Mouse (Mus musculus) liver, embryonic 14.5 days (tissue): ENCODE data around the gene Zrsr2. TPM values are rescaled to one million over a fixed set of nuclear protein-coding genes. Genes with fewer than 3 reads are reported as not detected.
A peak's percentile ranks its signal among the peaks of the same experiment; 100 is the strongest.

Experiments
- ATAC-seq: fragments of 200-750 bp; cut with Nextera tagmentation; 2 replicates; pipeline ENCODE4 v1.8.0; 2017; ENCODE audit warnings: moderate number of reproducible peaks, mild to moderate bottlenecking, moderate library complexity; ENCODE audit not compliant: insufficient read depth
- DNase-seq, 3 experiments: peaks; one replicate each; pipeline ENCODE4 v3.0.0-alpha.2; 2012 to 2013; ENCODE audit warnings: low read depth in 3 of 3, low spot score in 3 of 3
- H3K27ac ChIP-seq: fragments of 300-500 bp; sonication (generic); 2 replicates; pipeline ENCODE4 v1.5.1; 2014; ENCODE audit warnings: moderate library complexity, mild to moderate bottlenecking, control low read depth, inconsistent platforms
- H3K27me3 ChIP-seq: fragments of 300-500 bp; sonication (generic); 2 replicates; pipeline ENCODE4 v1.6.1; 2014; ENCODE audit warnings: mild to moderate bottlenecking, low read length, moderate library complexity; ENCODE audit not compliant: control insufficient read depth, insufficient read depth
- H3K36me3 ChIP-seq: fragments of 300-500 bp; sonication (generic); replicated peaks from 2 replicates; pipeline ENCODE4 v1.6.1; 2014; ENCODE audit warnings: low read depth; ENCODE audit not compliant: control insufficient read depth, insufficient read depth
- H3K4me1 ChIP-seq, 2 experiments: fragments of 200-500 bp in 1 of 2; fragments of 300-500 bp in 1 of 2; sonication (generic) in 1 of 2; replicated peaks; 2 replicates each; pipeline ENCODE4 v1.6.1; 2012 to 2014; ENCODE audit warnings: antibody characterized with exemption in 1 of 2, inconsistent platforms in 1 of 2, low read length in 1 of 2; ENCODE audit not compliant: control insufficient read depth in 2 of 2, insufficient read depth in 2 of 2
- H3K4me2 ChIP-seq: fragments of 300-500 bp; sonication (generic); 2 replicates; pipeline ENCODE4 v1.6.1; 2014; ENCODE audit warnings: low read depth, mild to moderate bottlenecking, control low read depth, moderate library complexity
- H3K4me3 ChIP-seq, 2 experiments: fragments of 200-500 bp in 1 of 2; fragments of 300-500 bp in 1 of 2; sonication (generic) in 1 of 2; 2 replicates each; pipeline ENCODE4 v1.5.1; 2012 to 2014; ENCODE audit warnings: low read depth in 2 of 2, low read length in 2 of 2, mild to moderate bottlenecking in 2 of 2, control low read depth in 1 of 2, inconsistent platforms in 1 of 2, moderate library complexity in 1 of 2; ENCODE audit not compliant: insufficient read depth in 1 of 2
- H3K9ac ChIP-seq: fragments of 300-500 bp; sonication (generic); replicated peaks from 2 replicates; pipeline ENCODE4 v1.6.1; 2014; ENCODE audit warnings: mild to moderate bottlenecking, control low read depth, moderate library complexity
- H3K9me3 ChIP-seq: fragments of 300-500 bp; sonication (generic); 2 replicates; pipeline ENCODE4 v1.6.1; 2016; ENCODE audit warnings: low read length, mixed read lengths; ENCODE audit not compliant: control insufficient read depth
- CTCF ChIP-seq: IDR thresholded peaks from 2 replicates; pipeline ENCODE4 v1.5.1; 2016; ENCODE audit warnings: antibody characterized with exemption, low read depth, control low read depth
- EP300 ChIP-seq: IDR thresholded peaks from 2 replicates; pipeline ENCODE4 v1.6.1; 2016; ENCODE audit warnings: antibody characterized with exemption, low read depth
- WGBS: fragments of 180-500 bp; shearing (Covaris S2); extraction: QIAGEN DNeasy Blood & Tissue Kit; methylation state at CpG from one replicate; pipeline ENCODE4 v1.1.7; 2014; ENCODE audit not compliant: insufficient replicate concordance; 5-methylcytosine and 5-hydroxymethylcytosine counted together
- polyA plus RNA-seq, 2 experiments: library from polyadenylated mRNA; depleted of rRNA in 1 of 2; stranded (reverse) in 1 of 2; unstranded in 1 of 2; fragments of >200 nt; fragmentation: Nextera tagmentation in 1 of 2; extraction: Ambion mirVana in 1 of 2; gene quantifications; 2 replicates each; pipeline versions ENCODE4 v1.2.1 to v1.2.3; 2012 to 2014

Zrsr2 gene
- polyA plus RNA-seq, 2 experiments = 8.7 to 10.4 TPM

DNA sequence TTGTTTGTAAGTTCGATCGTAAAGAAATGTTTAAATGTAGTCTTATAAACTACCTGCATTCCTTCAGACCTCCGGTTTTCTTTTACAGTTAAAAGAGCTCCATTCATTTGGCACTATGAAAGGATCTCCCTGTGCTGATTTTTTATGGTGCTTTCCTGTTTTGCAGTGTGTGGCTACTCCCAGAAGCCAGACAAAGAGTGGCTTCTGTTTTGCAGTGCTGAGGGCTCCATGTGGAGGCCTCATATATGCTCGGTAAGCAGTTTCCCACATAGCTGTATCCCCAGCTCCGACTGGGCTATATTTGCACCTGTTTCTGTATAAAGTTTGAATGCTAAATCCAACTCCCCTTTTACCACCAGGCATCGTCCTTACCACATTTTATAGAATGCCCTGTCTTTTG is 23.7 kb upstream of the Zrsr2 start:
- no peaks in the 10 kb centered on the region for H3K27me3 ChIP-seq
- H3K4me3 ChIP-seq = no peak overlapping the region
- ATAC-seq = no peak
- no peaks in the 10 kb centered on the region for H3K4me1 ChIP-seq
- no peaks in the 10 kb centered on the region for H3K36me3 ChIP-seq
- H3K9me3 ChIP-seq = no peaks in the 10 kb centered on the region
- no peak for DNase-seq
- no peak overlapping the region for H3K27ac ChIP-seq
- H3K4me2 ChIP-seq = no peak overlapping the region
- H3K9ac ChIP-seq = no peak overlapping the region
- WGBS = 65% methylated on average over 6 of the region's 6 CpGs
- TF ChIP-seq EP300 (no peak), CTCF (no peak)

GRCm38 (mm10) chrX:163981500-163981899 is 23.0 kb upstream of the Zrsr2 start:
- no peak overlapping the region for H3K4me3 ChIP-seq
- WGBS = 36% methylated on average over 4 of the region's 4 CpGs
- no peak overlapping the region for H3K4me2 ChIP-seq
- H3K9ac ChIP-seq = no peak overlapping the region
- no peaks in the 10 kb centered on the region for H3K4me1 ChIP-seq
- no peaks in the 10 kb centered on the region for H3K36me3 ChIP-seq
- no peak overlapping the region for H3K27ac ChIP-seq
- no peak for ATAC-seq
- TF ChIP-seq CTCF (no peak; the same call in 1 of the 2 replicates), EP300 (no peak)
- H3K27me3 ChIP-seq = no peaks in the 10 kb centered on the region
- no peaks in the 10 kb centered on the region for H3K9me3 ChIP-seq
- DNase-seq = no peak

DNA sequence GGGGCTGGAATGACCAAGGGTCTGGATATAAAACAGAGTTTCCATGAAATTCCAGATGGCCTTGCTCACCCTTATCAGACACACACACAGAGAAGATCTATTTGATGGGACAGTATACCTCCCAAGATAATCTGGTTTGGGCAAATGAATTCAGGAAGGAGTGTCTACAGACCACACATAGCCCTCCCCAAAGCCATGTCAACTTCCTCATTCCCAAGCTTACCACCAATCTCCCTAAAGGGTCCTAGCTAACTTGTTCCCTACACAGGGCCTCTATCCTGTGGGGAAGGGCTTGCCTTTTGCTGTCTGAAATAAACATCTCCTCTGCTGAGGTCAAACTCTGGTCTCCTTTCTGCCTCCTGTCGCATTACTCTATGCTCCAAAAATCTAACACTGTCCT is 22.6 kb upstream of the Zrsr2 start:
- TF ChIP-seq CTCF = no peak
- no peak for TF ChIP-seq EP300
- no peaks in the 10 kb centered on the region for H3K36me3 ChIP-seq
- no peak overlapping the region for H3K4me2 ChIP-seq
- no peak overlapping the region for H3K4me3 ChIP-seq
- ATAC-seq = no peak
- H3K27ac ChIP-seq = no peak overlapping the region
- H3K9me3 ChIP-seq = no peaks in the 10 kb centered on the region
- 76% methylated on average over 1 of the region's 1 CpGs for WGBS
- no peaks in the 10 kb centered on the region for H3K27me3 ChIP-seq
- DNase-seq = no peak
- H3K4me1 ChIP-seq = no peaks in the 10 kb centered on the region
- H3K9ac ChIP-seq = no peak overlapping the region

- Histone ChIP-seq H3K4me3 (peak overlapping the region; percentile 83 to 92), H3K4me2 (peak overlapping the region; percentile 80), H3K36me3 (peaks cover 23% of the 10 kb centered on the region), H3K9me3 (no peaks in the 10 kb centered on the region), H3K9ac (peak overlapping the region; percentile 91), H3K27me3 (no peaks in the 10 kb centered on the region), H3K4me1 (0 out of 4 replicates have a peak, but pooled peaks cover 0 to 2% of the 10 kb centered on the region in 2 experiments), H3K27ac (peak overlapping the region; percentile 92)
- DNase-seq (peak; percentile 56 to 62 (median 59)), ATAC-seq (peak; percentile 93)
- WGBS = 15% methylated on average over 34 of the region's 67 CpGs
- TF ChIP-seq CTCF = no peak
- no peak for TF ChIP-seq EP300
These were observed 526 bp downstream of the Zrsr2 start for GRCm38 (mm10) chrX:163957803-163958466.

GRCm38 (mm10) chrX:163957381-163957780 is 1.1 kb downstream of the Zrsr2 start:
- Histone ChIP-seq H3K4me1 (0 out of 4 replicates have a peak, but pooled peaks cover 0 to 2% of the 10 kb centered on the region in 2 experiments), H3K4me3 (peak overlapping the region; percentile 70 to 83), H3K27ac (peak overlapping the region; percentile 92), H3K9ac (peak overlapping the region; percentile 91), H3K4me2 (peak overlapping the region; percentile 80), H3K9me3 (no peaks in the 10 kb centered on the region), H3K36me3 (peaks cover 23% of the 10 kb centered on the region), H3K27me3 (no peaks in the 10 kb centered on the region)
- no peak for DNase-seq
- WGBS = 20% methylated on average over 12 of the region's 12 CpGs
- peak; percentile 9; the same call in 1 of the 2 replicates for ATAC-seq
- no peak for TF ChIP-seq EP300
- no peak for TF ChIP-seq CTCF
